Mouse (Mus musculus) v-Abl transformed pro-B cells (cell line): ENCODE results near the gene Gadl1.

Experiments
- in situ Hi-C, 2 experiments: fragments of 400-800 bp; cut with MboI; formaldehyde crosslinking; loops; one replicate each; pipeline ENCODE4 v1.15.1; 2025; ENCODE audit not compliant: unreplicated experiment in 2 of 2

Gadl1 gene

DNA sequence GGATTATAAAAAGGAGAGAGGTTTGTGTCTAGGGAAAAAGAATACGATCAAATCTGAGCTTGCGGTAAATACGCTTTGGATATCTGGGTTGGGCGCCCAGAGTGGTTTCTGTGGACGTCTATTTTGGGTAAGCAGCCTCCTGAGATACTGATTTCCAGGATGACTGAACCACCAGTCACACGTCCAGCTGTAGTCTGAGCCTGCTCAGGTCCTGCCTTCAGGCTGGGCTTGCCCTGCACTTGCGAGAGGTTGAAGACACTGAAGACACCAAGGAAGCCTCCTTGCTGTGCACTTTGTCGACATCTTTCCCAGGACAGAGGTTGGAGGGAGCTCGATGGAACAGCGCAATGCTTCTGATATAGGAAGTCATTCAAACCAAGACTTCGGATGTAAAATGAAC lies 25.0 kb downstream of the Gadl1 start:
- in situ Hi-C loops = no loop called here

DNA sequence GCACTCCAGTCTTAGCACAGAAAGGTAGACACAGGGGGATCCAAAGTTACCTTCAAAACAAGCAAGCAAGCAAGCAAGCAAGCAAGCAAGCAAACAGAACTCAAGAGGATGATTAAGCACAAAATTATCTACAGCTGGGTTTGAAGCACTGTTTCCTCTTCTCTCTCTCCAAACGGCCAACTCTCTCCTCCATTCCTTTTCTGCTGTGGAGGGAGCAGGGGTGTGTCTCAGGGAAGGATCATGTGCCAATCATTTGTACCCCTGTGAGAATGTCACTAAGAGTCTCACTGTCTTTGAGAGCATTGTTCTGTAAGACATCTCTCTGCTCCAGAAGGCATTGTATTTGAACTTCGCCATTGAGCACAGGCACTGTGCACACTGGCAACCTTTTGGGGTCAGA lies 27.1 kb downstream of the Gadl1 start:
- in situ Hi-C loops = no loop called here

DNA sequence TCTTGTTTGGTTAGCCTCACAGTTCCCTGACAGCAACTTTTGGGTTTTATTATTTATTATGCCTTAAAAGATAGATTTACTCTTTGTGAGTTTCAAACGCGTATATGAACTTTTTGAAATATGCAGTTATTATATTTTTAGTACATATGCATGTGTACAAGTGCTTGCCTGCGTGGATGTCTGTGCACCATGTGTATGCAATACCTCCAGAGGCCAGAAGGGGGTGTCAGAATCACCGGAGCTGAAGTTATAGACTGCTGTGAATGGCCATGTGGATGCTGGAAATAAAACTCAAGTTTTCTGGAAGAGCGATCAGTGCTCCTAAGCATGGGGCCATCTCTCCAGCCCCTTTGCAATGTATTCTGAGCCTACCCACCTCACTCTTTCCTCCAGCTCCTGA lies 28.7 kb downstream of the Gadl1 start:
- in situ Hi-C loops = no loop called here

DNA sequence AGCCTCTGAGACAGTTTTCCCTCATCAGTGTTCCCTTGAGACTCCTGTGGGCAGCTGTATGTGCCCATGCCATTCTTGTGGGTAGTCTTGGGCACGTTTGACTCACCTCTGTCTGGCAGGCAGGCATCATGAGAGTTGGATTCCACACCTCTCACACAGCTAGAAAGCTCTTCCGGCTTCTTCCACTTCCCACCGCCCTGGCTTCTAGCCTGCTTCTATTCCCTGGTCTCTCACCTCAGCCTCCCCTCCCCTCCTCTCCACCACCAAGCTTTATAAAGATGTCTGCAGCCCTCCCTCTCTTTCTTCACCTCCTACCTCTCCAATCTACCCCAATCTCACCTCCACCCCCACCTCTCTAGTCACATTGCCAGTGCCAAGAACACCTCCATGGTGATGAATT lies 30.2 kb downstream of the Gadl1 start:
- in situ Hi-C loops = no loop called here

DNA sequence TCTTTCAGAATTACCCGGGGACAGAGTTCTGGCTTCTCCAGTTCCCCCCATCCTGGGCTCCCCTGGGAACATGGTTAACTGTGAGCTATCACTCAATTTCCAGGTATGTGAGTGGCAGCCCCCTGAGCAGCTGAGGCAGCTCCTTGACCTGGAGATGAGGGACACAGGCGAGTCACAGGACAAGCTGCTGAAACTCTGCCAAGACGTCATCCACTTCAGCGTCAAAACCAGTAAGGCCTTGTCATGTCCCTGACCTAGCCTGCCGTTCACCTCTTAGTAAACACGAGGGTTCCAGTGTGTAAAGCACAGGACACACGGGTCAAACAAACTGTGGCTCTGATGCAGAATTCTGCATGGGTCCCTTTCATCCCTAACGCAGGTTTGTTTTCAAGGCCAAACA lies 31.9 kb downstream of the Gadl1 start:
- in situ Hi-C loops = no loop called here

DNA sequence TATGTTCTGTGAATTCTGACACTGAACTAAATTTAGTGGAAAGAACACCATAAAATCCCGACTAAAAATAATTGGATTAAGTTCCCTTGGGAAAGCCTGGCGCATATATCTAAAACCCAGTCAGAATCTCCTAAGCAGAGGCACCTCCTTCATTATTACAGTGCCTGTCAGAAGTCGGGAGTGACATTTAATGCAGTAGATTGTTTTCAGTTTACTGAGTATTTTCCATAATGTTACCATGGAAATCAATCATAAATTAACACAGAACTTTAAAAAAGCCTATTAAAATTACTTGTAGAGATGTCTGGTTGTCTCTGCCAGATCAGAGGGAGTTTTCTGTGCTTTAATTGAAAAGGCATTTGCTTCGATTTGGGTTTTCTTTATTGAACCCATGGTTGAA lies 33.2 kb downstream of the Gadl1 start:
- in situ Hi-C loops = no loop called here

DNA sequence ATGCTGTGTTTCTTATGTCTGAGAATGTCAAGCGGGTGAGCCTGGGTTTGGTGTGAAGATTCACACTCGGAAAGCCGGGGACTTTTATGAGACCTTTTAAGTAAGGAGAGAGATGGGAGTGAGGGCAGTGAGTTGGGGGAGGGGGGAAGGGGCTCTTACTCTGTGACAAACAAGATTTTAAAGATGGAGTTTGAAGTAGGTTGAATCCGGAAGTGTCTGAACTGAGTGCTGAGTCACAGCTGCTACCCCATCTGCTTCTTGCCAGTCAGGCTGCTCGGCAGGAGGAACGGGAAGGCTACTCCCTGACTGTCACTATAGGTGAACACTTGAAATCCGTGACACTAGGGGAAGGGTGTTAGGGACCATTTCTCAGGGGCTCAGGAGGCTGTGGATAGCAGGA lies 33.7 kb downstream of the Gadl1 start:
- in situ Hi-C loops = no loop called here

DNA sequence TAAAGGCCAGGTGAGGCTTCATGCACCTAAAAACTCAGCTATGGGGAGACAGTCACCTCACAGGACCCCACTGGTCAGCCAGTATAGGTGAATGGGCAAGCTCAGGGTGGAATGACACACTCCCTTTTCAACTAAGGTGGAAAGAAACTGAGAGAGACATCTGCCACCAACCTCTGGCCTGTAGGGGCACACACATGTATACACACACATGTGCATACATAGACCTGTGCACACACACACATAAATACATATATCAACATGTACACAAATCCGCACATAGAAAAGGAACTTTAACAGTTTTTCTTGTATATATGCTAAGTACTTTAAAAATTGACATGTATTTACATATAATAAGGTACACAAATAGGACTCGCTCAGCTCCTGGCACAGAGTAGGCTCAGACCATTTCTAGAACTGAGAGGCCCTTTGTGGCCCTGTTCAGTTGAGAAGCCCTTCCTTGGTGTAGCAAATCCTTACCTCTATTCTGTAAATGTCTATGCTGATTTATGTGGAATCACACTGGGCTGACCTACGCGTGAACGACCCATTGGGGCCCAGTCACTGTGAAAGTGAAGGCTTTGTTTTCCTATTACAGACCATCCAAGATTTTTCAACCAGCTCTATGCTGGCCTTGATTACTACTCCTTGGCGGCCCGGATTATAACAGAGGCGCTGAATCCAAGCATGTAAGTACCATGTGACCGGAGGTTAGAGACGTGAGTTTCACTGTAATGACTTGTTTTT lies 34.5 kb downstream of the Gadl1 start:
- in situ Hi-C loops = no loop called here

DNA sequence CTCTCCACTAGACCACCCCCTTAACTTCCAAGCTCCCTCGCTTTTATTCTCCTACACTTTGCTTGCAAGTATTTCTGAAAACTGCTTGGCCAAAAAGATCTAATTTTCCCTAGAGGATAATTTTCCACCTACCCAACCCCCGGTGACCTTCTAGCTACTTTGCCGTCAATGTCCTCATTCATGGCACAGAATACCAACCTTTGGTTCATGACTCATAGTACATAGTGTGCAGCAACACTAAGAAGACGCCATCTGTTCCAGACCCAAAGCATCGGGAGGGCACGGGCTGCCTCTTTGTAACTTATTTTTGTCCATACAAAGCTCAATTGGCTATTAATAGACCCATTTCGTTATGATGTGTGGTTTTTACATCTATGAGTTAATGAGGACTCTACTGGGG lies 55.8 kb downstream of the Gadl1 start:
- in situ Hi-C loops = no loop called here

DNA sequence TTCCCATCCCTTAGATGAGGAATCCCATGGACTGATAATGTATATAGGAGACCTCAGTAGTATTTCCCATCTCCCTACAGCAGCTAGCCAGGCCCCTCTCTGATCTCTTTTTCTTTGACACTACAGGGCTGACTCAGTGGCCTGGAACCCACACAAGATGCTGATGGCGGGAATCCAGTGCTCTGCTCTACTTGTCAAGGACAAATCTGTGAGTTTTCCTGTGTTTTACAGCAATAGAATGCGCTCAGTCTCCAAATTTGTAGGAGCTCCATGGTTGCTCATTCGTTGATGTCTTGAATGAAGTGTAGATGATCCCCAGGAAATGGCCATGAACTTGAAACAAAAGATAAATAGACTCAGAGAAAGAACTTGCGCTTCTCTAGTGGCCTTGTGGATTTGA lies 56.9 kb downstream of the Gadl1 start:
- in situ Hi-C loops = no loop called here

DNA sequence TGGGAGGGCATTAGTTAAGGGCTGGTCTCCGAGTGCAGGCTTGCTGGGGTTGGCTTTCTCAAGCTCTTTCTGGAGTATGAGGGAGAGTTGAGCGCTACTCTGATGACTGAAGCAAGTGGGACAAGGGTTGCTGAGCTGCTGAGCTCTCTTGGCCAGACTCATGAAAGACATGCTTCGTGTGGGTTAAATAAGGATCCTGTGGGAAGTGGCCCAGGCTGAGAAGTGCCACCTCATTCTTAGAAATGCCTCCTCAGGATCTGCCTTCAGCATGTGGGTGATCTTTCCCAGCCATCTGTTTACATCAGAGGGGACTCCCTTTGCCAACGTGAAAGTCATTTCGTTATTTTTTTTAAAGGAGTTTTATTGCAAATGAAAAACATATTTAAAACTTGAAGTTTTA lies 57.5 kb downstream of the Gadl1 start:
- in situ Hi-C loops = no loop called here

DNA sequence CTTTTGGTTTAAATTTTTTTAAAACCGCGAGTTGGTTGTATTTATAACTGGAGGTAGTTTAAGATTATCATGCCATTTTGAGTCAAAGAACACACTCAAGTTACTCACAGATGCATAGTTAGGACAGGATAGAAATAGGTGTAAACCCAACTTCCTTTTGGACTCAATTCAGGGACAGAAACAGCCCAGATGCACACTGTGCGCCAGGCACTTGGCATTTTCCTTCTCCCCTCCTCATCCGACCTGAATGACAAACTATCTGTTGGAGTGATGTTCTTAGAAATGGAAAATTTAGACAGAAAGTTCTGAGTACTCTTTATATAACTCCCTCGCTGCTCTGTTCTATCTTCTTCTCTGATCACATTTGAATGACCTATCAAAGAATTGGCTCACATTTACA lies 58.4 kb downstream of the Gadl1 start:
- in situ Hi-C loops = no loop called here

DNA sequence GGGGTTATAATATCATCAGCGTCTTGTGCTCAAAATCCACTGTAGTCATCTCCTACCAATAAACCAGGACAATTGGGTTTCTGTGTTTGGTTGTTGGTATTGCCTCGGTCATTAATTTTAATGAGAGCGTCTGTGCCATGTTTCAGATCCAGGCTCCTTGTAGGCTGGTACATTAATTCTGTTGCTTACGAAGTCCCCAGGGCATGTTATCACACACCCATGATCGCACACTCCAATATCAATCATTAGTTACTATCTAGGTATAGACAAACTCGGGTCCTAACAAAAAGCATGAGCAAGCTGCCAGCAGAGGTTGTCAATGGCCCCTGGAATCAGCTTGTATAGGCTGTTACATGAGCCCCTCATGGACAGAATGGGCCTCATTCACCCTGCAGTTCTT lies 67.6 kb downstream of the Gadl1 start:
- in situ Hi-C loops = no loop called here

DNA sequence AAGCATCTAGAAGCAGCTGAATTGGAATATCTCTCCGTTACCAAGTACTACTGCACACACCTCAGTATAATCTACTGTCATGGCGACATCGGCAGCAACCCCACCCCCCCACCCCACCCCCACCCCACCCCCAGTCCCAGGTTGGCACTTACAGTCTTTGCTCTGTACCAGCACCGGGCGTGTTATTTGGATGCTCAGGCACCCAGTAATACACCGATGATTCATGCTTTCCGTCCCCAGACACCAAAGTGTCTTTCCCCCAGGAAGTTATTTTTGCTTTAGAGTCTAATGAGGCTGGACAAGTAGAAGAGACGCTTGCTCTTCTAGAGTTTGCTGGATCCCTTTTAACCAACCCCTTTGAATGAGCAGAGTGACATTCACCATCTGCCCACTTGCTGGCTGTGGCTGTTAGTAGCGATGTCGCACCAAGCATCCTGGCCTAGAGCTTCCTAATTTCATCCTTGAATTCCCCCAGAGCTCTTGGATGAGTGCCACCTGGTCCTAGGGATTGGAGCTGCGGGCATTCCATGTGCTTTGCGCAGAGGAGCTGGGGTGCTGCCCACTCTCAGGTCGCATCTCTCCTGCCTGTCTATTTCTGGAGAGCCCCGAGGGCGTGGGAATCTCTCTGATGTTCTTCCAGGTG lies 68.5 kb downstream of the Gadl1 start:
- in situ Hi-C loops = no loop called here

DNA sequence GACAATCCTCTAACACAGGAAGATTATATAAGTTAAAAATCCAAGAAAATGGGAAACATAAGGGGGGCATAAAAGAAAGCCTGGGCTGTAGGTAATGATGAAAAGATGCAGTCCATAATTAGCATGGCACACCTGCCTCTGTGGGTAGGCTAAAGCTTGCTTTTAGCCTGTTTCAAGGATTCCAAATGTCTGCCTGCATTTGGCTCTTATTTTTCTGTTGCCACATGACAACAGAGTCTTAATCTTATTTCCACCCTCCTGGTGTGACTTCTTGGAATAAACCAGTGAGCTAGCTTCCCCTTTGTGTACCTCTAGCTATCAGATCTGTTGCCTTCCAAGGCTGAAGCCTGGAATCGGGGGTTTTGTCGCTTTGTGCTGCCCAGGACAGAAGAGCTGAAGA lies 69.2 kb downstream of the Gadl1 start:
- in situ Hi-C loops = no loop called here

DNA sequence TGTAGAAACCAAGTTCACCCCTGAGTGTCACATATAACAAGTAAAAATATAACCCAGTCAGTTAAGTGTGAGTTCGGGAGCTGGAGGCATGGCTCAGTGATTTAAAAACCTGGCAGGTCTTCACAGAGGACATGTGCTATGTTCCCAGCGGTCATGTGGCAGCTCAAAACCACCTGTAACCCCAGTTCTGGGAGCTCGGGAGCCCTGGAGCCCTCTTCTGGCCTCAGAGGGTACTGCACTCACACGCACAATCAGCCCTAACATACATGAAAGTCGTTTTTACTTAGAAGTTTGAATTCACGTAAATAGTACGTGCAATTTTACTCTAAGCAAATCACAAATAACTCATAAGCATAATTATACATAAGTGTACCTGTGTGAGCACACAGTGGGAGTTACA lies 81.4 kb downstream of the Gadl1 start:
- in situ Hi-C loops = no loop called here

DNA sequence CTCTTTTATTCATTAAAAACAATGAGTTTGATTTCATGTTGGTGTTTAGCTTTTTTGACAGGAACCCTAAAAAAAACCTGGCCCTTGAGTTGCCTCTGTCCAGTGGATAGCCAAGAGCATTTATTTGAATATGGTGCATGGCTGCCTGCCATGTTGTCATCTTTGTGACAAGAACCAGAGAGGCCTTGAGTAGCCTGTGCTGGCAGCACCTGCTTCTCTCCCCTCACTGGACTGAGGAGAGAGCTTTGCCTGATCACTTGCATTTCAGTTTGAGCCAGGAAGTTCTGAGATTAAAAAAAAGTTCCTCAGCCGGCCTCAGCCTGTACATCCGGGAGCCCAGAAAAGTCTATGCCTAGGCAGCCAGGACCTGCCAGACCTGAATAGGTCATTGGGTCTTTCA lies 85.5 kb downstream of the Gadl1 start:
- in situ Hi-C loops = no loop called here

DNA sequence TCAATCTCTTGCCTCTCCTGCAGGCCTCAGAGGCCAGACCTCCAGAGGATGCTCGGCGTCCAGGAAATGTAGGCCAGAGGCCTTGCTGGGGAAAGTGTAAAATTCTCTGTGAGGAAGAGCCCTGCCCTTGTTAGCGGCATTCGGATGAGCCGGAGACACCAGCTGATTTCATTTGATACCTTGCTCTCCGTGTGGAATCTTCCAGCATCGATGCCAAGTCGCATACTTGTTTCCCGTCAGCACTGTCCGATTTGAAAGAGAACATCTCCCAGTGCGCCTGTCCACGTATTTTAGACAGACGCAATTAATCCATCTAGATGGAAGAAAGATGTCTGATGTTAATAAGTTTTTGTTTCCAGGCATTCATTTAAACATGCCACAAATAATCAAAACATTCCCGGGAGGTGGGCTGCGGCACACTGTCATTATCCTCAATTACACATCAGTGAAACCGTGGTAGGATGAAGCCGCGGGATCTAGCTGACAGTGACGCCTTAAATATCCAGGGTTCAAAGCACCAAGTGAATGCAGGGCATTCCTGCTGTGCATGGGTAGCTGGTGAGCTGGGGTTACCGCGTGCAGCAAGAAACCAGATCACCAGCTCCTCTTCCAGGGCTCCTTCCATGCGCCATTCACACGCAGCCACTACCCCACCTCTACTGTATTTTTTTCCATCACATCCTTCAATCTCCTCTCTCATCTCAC lies 86.8 kb downstream of the Gadl1 start:
- in situ Hi-C loops = no loop called here

DNA sequence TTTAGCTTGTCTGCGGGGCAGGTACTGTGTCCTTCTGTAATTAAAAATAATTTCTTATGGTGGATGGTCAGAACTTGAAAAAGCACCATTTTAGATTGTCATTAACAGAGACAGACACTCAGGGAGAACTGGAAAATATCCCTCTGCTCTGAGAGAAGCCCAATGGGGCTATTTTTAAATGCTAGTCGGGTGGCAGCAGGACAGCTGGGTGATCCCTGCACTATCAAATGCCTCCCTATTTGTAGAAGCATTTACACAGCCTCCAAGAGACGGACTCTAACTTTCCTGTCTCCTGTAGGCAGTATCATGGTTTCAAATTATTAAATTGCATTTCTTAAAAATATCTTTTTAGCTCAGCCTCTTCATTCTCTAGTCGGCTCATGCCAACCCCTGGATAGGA lies 89.1 kb downstream of the Gadl1 start:
- in situ Hi-C loops = no loop called here

DNA sequence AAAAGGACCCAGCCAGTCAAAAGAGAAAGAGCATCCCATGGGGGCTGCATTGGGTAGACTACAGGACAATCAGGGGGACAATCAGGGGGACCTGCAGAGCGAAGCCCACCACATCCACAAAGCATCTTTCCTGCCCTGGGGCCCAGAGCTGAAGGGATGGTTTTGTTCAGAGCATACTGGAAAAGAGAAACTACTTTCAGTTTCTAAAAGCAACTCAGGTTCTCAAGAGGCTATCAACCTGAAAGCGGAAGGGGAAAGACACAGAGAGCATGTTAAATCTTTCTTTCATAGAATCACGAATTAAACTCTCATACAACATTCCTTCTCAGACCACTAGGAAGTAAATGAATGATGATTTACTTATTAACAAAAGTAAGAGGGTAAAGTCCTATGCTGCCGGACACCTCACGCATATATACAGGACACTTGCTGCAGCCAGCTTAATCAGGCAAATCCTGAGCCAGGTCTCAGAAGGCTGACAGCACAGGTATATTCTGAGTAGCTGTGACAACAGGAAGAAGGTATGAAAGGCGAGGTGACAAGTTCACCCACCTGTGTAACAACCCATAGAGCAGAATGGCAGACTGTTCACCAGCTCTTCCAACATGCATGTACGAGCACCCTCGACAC lies 90.2 kb downstream of the Gadl1 start:
- in situ Hi-C loops = no loop called here

DNA sequence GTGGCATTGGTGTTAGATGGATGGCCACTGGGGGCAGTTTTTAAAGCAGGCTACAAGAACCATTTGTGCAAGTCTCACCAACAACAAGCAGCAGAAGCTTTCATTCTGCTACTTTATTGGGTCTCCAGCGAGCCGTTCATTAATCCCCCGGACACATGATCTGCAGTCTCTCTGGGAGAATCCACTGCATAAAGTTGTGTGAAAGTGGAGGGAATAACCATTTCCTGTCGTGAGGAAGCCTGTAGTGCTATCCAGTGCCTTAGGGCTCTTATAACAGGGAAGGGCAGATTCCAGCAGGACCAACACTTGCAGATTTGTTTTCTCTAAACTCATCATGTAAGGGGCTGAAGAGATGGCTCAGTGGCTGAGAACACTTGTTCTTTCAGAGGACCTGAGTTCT lies 104.7 kb downstream of the Gadl1 start:
- in situ Hi-C loops = no loop called here

DNA sequence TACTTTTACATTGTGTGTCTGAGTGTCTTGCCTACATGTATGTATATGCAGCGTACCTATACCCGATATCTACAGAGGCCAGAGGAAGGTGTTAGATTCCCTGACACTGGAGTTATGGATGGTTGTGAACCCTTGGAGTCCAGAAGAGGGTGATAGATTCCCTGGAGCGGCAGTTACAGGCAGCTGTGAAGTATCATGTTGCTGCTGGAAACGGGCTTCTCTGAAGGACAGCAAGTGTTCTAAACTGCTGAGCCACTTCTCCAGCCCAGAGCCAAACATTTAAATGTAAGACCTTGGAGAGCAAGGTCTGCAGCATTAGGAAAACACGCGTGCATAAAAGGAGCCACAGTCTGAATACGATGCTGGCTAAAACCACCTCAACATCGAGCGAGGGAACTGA lies 107.0 kb downstream of the Gadl1 start:
- in situ Hi-C loops = no loop called here
